Mouse (Mus musculus): ENCODE measurements around the gene Slc16a13.

- TF ChIP-seq CTCF (IDR thresholded peaks at IDR 0.05; ENCODE audit: insufficient read depth, low read depth, low read length): no peak
- TF ChIP-seq POLR2A (IDR thresholded peaks at IDR 0.05; ENCODE audit: insufficient read depth, low read depth, low read length): no peak
Measured at GRCm38 (mm10) chr11:70178756-70179155, 42.1 kb downstream of the Slc16a13 start.
